Mouse (Mus musculus) retina, adult 2 months (tissue): ENCODE measurements around the gene Parm1.

Experiments used
- DNase-seq: peaks from one replicate; pipeline ENCODE4 v3.0.0-alpha.2; 2012; ENCODE audit warnings: low read depth, low spot score

Gene Parm1

DNA sequence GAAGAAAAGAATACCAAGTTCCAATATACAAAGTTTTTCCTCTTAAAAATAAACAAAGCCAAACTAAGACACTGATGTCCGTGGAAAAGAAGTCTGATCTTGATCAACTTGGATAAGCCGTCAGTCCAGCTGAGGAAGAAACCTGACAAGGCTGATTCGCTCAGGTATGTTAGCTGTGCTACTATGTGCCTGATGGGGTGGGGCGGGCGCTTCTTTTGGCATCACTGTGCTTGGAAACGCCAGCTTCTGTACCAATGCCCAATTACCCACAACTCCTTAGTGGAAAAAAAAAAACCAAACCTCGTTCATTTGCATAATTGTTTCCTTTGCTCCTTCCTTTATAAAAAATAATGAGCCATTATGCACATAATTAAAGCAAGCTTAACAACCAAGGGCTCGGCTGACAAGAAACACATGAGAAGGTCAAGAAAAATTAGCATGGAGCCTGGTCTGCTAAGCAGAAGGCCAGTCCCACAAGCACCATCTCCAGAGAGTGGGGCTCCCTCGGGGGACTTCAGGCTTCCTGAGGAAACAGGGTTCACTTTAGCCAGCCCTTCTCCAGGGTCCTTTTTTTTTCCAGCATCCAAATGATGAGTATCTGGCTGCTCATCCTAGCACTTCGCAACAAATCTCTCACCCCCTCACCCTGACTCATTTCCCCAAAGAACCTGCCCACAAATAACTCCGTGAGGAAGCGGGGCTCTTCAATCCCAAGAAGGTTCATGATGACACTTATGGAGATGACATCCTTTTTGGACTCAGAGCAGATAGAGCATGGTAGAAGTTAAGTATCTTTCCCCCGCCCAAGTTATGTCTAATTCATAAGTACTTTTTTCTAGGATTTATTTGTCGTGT lies 135.9 kb downstream of the Parm1 start:
- DNase-seq, result no peak

GRCm38 (mm10) chr5:91654331-91655048 lies 137.1 kb downstream of the Parm1 start:
- no peak for DNase-seq

DNA sequence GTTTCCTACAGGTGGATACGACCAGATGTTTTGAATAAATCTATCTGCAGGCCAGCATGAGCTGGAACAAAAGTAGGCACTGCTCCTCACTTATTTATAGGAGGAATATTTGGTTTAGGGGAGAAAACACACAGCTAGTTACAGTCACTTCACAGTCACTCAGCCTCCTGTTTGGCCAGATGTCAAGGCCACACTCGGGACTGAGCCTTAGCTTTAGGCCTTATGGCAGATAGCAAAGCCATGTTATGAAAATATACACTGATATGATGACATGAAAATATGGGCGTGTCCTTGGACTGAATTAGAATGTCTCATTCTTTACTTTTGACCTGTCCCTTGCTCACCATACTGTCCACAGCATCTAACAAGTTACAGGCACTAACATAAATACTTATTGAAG lies 137.8 kb downstream of the Parm1 start:
- DNase-seq, result no peak

- DNase-seq, result no peak
Observed at GRCm38 (mm10) chr5:91662715-91663114, 145.3 kb downstream of the Parm1 start.

- no peak for DNase-seq
Observed at GRCm38 (mm10) chr5:91667127-91667526, 149.7 kb downstream of the Parm1 start.

DNA sequence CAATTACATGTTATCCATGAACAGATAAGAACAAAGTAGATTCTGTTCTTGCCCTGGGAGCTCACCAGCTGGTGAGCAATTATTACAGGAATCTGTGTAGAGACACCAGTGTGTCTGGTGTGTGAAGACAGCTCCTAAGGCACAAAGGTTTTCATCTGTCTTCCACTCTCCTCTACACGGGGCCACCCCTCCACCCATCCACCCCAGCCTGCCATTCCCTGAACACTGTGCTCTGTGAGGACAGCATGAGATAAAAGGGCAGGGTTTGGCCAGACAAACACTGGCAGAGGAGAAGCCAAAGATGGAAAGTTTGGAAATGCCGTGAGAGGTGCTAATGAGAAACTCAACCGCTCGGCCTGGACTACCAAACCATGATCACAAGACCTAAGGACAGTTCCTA lies 151.8 kb downstream of the Parm1 start:
- no peak for DNase-seq
